9 mouse cellular contexts compared by ENCODE assay signal in the genomic region with DNA sequence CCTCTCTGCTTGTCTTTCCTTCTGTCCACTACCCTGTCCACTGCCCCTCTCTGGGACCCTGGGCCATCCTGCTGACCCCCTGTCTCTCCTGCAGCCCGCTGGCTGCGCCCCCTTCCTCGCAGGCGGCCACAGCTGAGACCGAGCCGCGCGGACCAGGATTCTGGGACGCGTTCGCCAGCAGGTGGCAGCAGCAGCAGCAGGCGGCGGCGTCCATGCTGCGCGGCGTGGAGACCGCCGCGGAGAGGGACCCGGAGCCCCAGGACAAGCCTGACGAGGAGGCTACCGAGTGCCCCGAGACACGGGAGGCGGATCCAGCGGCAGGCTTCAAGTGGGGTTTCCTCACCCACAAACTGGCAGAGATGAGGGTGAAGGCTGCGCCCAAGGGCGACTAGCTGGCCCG. TPM values are rescaled to one million over a fixed set of nuclear protein-coding genes. Genes with fewer than 3 reads are reported as not detected.
DNase-seq lines count a peak whose midpoint lies in the region; ATAC-seq lines count a peak whose summit lies in the region.
"Had no signal": no experiment of that assay in that cellular context is flagged by ENCODE, and none has a peak within 500 bp of the region (broad histone marks: within the 10 kb centered on the region; RNA-seq: fewer than 3 reads in every experiment).

No protein-coding gene starts in this region.

- peak; percentile 86 for DNase-seq in CD4-positive, CD25-positive, alpha-beta regulatory T cell, adult 2 months (ENCODE audit: low read depth, low spot score)
- DNase-seq in cerebellum, postnatal 36 days = peak; percentile 59 to 69
- DNase-seq in gastrocnemius, postnatal 10 days = peak; percentile 87
- peak; percentile 70 to 84 for DNase-seq in spleen, postnatal 10 days (ENCODE audit: low spot score in 2 of 2)

- WGBS in limb, embryonic 13.5 days = under 1% methylated on average over 30 of the region's 30 CpGs
- 0% methylated on average over 30 of the region's 30 CpGs for WGBS in midbrain, embryonic 15.5 days

- H3K27ac ChIP-seq in limb, embryonic 13.5 days = no peak overlapping the region
- no peak overlapping the region for H3K27ac ChIP-seq in midbrain, embryonic 15.5 days
- H3K27ac ChIP-seq: macrophage had no signal

- ATAC-seq in CD4-positive, CD25-positive, alpha-beta regulatory T cell, adult 4 months = no peak
- peak; percentile 33 for ATAC-seq in inflammation-experienced regulatory T-cells, adult 6 months
- peak; percentile 63 for ATAC-seq in limb, embryonic 13.5 days (ENCODE audit: low FRiP score, low read depth)
- ATAC-seq in midbrain, embryonic 15.5 days (replicated peaks) = no peak; the same call in 1 of the 2 replicates

- peaks cover 64% of the 10 kb centered on the region for H3K4me1 ChIP-seq in limb, embryonic 13.5 days
- H3K4me1 ChIP-seq in midbrain, embryonic 15.5 days = peaks cover 59% of the 10 kb centered on the region

- H3K4me2 ChIP-seq in limb, embryonic 13.5 days (replicated peaks) = peak overlapping the region; percentile 93
- peak overlapping the region; percentile 76 for H3K4me2 ChIP-seq in midbrain, embryonic 15.5 days

- H3K9me3 ChIP-seq in limb, embryonic 13.5 days = no peaks in the 10 kb centered on the region
- no peaks in the 10 kb centered on the region for H3K9me3 ChIP-seq in midbrain, embryonic 15.5 days

- H3K4me3 ChIP-seq in limb, embryonic 13.5 days = peak overlapping the region; percentile 56
- peak overlapping the region; percentile 60 for H3K4me3 ChIP-seq in midbrain, embryonic 15.5 days

- H3K36me3 ChIP-seq in limb, embryonic 13.5 days = no peaks in the 10 kb centered on the region
- no peaks in the 10 kb centered on the region for H3K36me3 ChIP-seq in midbrain, embryonic 15.5 days (replicated peaks)

- peaks cover 86% of the 10 kb centered on the region for H3K27me3 ChIP-seq in limb, embryonic 13.5 days
- H3K27me3 ChIP-seq in midbrain, embryonic 15.5 days (replicated peaks) = peaks cover 69% of the 10 kb centered on the region

- peak overlapping the region; percentile 48; the same call in 1 of the 2 replicates for H3K9ac ChIP-seq in limb, embryonic 13.5 days
- peak overlapping the region; percentile 31 for H3K9ac ChIP-seq in midbrain, embryonic 15.5 days

RNA-seq across cellular contexts. Expression of a gene that starts 2.9 kb away (rescaled TPM):
- not detected for polyA plus RNA-seq in CD4-positive, CD25-positive, alpha-beta regulatory T cell, adult 4 months (2017; shearing (Covaris generic))
- not detected for total RNA-seq in gastrocnemius, postnatal 10 days (2021)
- polyA plus RNA-seq in inflammation-experienced regulatory T-cells, adult 6 months (2017; shearing (Covaris generic)) = not detected
- polyA plus RNA-seq in limb, embryonic 13.5 days (2015; fragmentation: Nextera tagmentation; extraction: Ambion mirVana) = not detected in 2 replicates
- not detected in 2 replicates for polyA plus RNA-seq in midbrain, embryonic 15.5 days (2015; fragmentation: Nextera tagmentation; extraction: Ambion mirVana)
- polyA plus RNA-seq: macrophage had no signal

RNA-seq across cellular contexts. Expression of a gene that starts 4.3 kb away (rescaled TPM):
- not detected for polyA plus RNA-seq in CD4-positive, CD25-positive, alpha-beta regulatory T cell, adult 4 months (2017; shearing (Covaris generic))
- 1 to 10 TPM; 5.1 to 6.0 TPM for total RNA-seq in gastrocnemius, postnatal 10 days (2021)
- polyA plus RNA-seq in inflammation-experienced regulatory T-cells, adult 6 months (2017; shearing (Covaris generic)) = not detected
- polyA plus RNA-seq in limb, embryonic 13.5 days (2015; fragmentation: Nextera tagmentation; extraction: Ambion mirVana) = 4.7 and 5.3 TPM in 2 replicates
- polyA plus RNA-seq in midbrain, embryonic 15.5 days (2015; fragmentation: Nextera tagmentation; extraction: Ambion mirVana) = 13.6 and 14.4 TPM in 2 replicates
- polyA plus RNA-seq: macrophage had no signal

RNA-seq across cellular contexts. Expression of a gene that starts 4.3 kb away (rescaled TPM):
- polyA plus RNA-seq in CD4-positive, CD25-positive, alpha-beta regulatory T cell, adult 4 months (2017; shearing (Covaris generic)) = 1 to 10 TPM; 4.3 to 6.8 TPM
- total RNA-seq in gastrocnemius, postnatal 10 days (2021) = 1 to 10 TPM; 3.4 to 4.3 TPM
- 1 to 10 TPM; 4.7 to 6.4 (median 4.9) TPM for polyA plus RNA-seq in inflammation-experienced regulatory T-cells, adult 6 months (2017; shearing (Covaris generic))
- polyA plus RNA-seq in limb, embryonic 13.5 days (2015; fragmentation: Nextera tagmentation; extraction: Ambion mirVana) = 15.6 and 17.8 TPM in 2 replicates
- polyA plus RNA-seq in midbrain, embryonic 15.5 days (2015; fragmentation: Nextera tagmentation; extraction: Ambion mirVana) = 13.0 and 15.3 TPM in 2 replicates

RNA-seq across cellular contexts. Expression of a gene that starts 6.2 kb away (rescaled TPM):
- polyA plus RNA-seq in CD4-positive, CD25-positive, alpha-beta regulatory T cell, adult 4 months (2017; shearing (Covaris generic)) = 1 to 10 TPM in 1 of 2 experiments, not detected in 1; 3.7 TPM
- total RNA-seq in gastrocnemius, postnatal 10 days (2021) = not detected
- polyA plus RNA-seq in inflammation-experienced regulatory T-cells, adult 6 months (2017; shearing (Covaris generic)) = 1 to 10 TPM in 1 of 3 experiments, not detected in 2; 2.3 TPM
- polyA plus RNA-seq in limb, embryonic 13.5 days (2015; fragmentation: Nextera tagmentation; extraction: Ambion mirVana) = 0.23 and 0.66 TPM in 2 replicates
- polyA plus RNA-seq in midbrain, embryonic 15.5 days (2015; fragmentation: Nextera tagmentation; extraction: Ambion mirVana) = 0.19 and 0.30 TPM in 2 replicates
- polyA plus RNA-seq: macrophage had no signal

RNA-seq across cellular contexts. Expression of a gene that starts 11.5 kb away (rescaled TPM):
- polyA plus RNA-seq in CD4-positive, CD25-positive, alpha-beta regulatory T cell, adult 4 months (2017; shearing (Covaris generic)) = not detected
- total RNA-seq in gastrocnemius, postnatal 10 days (2021) = 1 to 10 TPM; 3.3 to 5.2 TPM
- polyA plus RNA-seq in inflammation-experienced regulatory T-cells, adult 6 months (2017; shearing (Covaris generic)) = not detected
- 1.8 and 2.0 TPM in 2 replicates for polyA plus RNA-seq in limb, embryonic 13.5 days (2015; fragmentation: Nextera tagmentation; extraction: Ambion mirVana)
- polyA plus RNA-seq in midbrain, embryonic 15.5 days (2015; fragmentation: Nextera tagmentation; extraction: Ambion mirVana) = 0.42 TPM in 1 of 2 replicates, not detected in the other
- polyA plus RNA-seq: macrophage had no signal

Comparison
In these comparisons a context has a peak if more than half of its experiments do, and no peak if none do; other contexts are left out.
1. ATAC-seq: peak in inflammation-experienced regulatory T-cells, adult 6 months (single experiment) and limb, embryonic 13.5 days (single experiment); none in CD4-positive, CD25-positive, alpha-beta regulatory T cell, adult 4 months (single experiment) and midbrain, embryonic 15.5 days (single experiment).
2. Peak in every context shown above with its lines, with median percentiles within 50 percentile points of each other: DNase-seq.